Mouse (Mus musculus): ENCODE measurements around the gene Pla2g2d.

Pla2g2d gene

GRCm38 (mm10) chr4:138775435-138775834 lies at the start of gene Pla2g2d:
Gene Pla2g2d, plus strand, starts transcription at chr4:138775735.
- DNase-seq = no peak

GRCm38 (mm10) chr4:138725751-138726150 lies 49.8 kb upstream of the Pla2g2d start:
- no peak for DNase-seq

GRCm38 (mm10) chr4:138729018-138729703 lies 46.4 kb upstream of the Pla2g2d start:
- no peak for DNase-seq

- no peak for DNase-seq
These were observed 41.4 kb upstream of the Pla2g2d start for GRCm38 (mm10) chr4:138734105-138734504.

- no peak for DNase-seq
These were observed 40.7 kb upstream of the Pla2g2d start for GRCm38 (mm10) chr4:138734863-138735262.

- no peak for DNase-seq
These were observed 38.5 kb upstream of the Pla2g2d start, which contains the start of gene Ubxn10 for GRCm38 (mm10) chr4:138737031-138737430. Gene Ubxn10, minus strand, starts transcription at chr4:138737167.

- no peak for DNase-seq
These were observed 36.2 kb upstream of the Pla2g2d start for GRCm38 (mm10) chr4:138739136-138739851.

GRCm38 (mm10) chr4:138745884-138746283 lies 29.7 kb upstream of the Pla2g2d start:
- no peak for DNase-seq

- DNase-seq = no peak
These were observed 28.7 kb upstream of the Pla2g2d start for GRCm38 (mm10) chr4:138746866-138747265.

- no peak for DNase-seq
These were observed 27.7 kb upstream of the Pla2g2d start for GRCm38 (mm10) chr4:138747851-138748250.

- DNase-seq = peak in 1 of 2 experiments; percentile 12
These were observed 27.0 kb upstream of the Pla2g2d start for GRCm38 (mm10) chr4:138748369-138749072.

- DNase-seq = no peak
These were observed 22.9 kb upstream of the Pla2g2d start for GRCm38 (mm10) chr4:138752603-138753002.

- no peak for DNase-seq
These were observed 21.9 kb upstream of the Pla2g2d start for GRCm38 (mm10) chr4:138753608-138754007.

GRCm38 (mm10) chr4:138754432-138754831 lies 21.1 kb upstream of the Pla2g2d start:
- no peak for DNase-seq

GRCm38 (mm10) chr4:138755439-138755838 lies 20.1 kb upstream of the Pla2g2d start:
- DNase-seq = no peak

GRCm38 (mm10) chr4:138755983-138756382 lies 19.6 kb upstream of the Pla2g2d start:
- no peak for DNase-seq

- no peak for DNase-seq
These were observed 18.1 kb upstream of the Pla2g2d start, which contains the start of gene Pla2g2f for GRCm38 (mm10) chr4:138757416-138757815. Gene Pla2g2f, minus strand, starts transcription at chr4:138757626.

- DNase-seq = no peak
These were observed 13.3 kb upstream of the Pla2g2d start for GRCm38 (mm10) chr4:138762266-138762665.

- DNase-seq = no peak
These were observed 3.6 kb upstream of the Pla2g2d start for GRCm38 (mm10) chr4:138771970-138772369.

- no peak for DNase-seq
These were observed 3.1 kb upstream of the Pla2g2d start for GRCm38 (mm10) chr4:138772386-138772785.

- no peak for DNase-seq
These were observed 2.2 kb downstream of the Pla2g2d start for GRCm38 (mm10) chr4:138777417-138778407.

GRCm38 (mm10) chr4:138780300-138780699 lies 4.8 kb downstream of the Pla2g2d start:
- no peak for DNase-seq
